Mouse (Mus musculus) cerebellum, postnatal 10 days (tissue): ENCODE results near the gene Lrrc74a.

Source experiments
- DNase-seq, 2 experiments: peaks; one replicate each; pipeline ENCODE4 v3.0.0; 2021; ENCODE audit warnings: mixed read lengths in 2 of 2

Lrrc74a gene

DNA sequence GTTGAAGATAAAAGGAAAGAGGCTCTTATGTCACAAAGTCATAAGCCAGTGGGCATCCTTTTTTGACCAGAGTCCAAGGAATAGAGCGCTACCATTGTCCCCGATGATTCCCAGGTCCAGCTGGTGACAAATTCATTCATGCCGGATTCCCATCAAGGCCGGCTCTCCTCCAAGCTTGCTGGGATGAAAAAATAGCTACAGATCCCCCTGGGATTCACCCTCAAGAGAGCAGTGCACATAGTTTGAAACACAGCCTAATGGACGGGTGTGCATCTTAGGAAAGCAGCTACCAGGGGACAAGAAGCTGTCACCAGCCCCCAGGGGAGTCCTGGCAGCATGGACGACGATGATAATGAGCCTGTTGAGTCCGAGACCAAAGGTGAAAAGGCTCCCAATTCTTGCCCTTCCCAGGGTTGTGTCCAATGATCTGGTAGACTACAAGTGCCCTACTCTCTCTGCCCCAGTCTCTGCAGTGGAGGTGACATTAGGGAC lies at the start of gene Lrrc74a:
Lrrc74a (plus strand) TSS at position 51 of the 492 bp plus-strand sequence.
- DNase-seq = no peak

DNA sequence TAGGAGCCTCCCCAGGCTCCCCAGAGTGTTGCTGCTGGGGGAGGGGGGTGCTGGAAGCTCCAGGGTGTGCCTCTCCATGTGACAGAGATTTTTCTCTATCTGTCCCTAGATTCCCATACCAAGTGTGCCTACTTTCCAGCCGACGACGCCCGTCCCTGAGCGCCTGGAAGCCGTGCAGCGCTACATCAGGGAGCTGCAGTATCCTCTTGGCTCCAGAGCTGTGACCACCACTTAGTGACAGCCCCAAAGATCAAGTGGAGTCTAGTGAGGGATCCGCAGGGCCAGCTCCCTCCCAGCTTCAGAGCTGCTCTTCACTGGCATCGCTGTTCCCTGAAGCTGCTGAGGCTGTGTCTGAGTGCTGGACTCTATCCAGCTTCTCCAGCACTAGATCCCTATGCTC lies 48.9 kb upstream of the Lrrc74a start:
- peak; percentile 64 to 66 for DNase-seq

DNA sequence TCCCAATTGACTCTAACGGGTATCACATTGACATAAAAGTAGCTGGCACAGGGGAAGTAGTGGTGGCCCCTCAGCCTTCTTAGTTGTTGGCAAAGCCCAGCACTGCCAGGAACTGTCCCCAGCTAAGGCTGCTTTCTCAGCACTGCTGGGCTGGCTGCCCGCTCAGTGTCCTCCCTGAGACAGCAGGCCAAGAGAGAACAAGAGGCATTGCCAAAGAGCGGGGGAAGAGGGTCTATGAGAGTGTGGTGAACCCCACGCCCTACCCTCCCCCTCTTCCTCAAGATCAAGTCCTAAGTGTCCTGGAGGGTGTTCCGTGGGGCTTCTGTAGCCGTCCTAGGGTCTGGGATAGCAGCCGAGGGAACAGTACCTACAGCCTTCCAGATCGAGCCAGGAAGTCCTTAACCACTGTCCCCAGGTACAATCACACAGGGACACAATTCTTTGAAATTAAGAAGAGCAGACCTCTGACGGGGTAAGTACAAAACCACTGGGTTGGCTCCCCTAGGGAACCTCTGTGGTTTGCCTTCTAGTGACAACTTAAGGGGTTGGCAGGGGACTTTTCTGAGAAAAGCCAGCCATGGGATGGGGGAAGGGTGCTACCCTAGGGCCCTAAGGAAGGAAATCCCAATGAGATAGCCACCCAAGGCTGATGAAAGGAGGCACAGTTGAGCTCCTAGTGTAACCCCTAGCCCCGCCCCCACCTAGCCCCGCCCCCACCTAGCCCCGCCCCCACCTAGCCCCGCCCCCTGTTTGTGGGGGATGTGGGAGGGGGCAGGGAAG lies 47.4 kb upstream of the Lrrc74a start:
- peak; percentile 86 to 92 for DNase-seq

DNA sequence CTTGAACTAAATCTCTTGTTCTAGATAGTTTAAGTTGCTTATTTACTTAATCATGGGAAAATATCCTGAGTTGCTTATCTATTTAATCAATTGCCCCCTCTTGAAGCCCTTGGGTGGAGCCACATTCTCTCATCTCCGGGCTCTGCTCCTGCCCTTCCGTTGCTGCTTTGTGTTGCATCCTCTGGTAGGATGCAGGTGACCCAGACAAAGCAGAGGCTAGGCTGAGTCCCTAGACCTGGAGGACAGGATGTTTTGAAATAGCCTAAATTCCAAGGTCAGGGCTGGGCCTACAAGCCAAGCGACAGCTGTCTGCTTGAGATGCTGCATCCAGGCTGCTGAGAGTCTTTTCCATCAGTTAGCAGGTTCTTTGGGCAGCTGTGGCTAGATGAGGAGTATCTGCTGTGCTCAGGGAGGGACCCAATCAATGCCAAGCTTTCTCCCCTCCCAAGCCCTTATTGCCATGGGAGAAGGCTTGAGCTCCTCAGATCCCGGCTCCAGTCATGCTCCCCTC lies 46.7 kb upstream of the Lrrc74a start:
- peak in 1 of 2 experiments; percentile 20 for DNase-seq

DNA sequence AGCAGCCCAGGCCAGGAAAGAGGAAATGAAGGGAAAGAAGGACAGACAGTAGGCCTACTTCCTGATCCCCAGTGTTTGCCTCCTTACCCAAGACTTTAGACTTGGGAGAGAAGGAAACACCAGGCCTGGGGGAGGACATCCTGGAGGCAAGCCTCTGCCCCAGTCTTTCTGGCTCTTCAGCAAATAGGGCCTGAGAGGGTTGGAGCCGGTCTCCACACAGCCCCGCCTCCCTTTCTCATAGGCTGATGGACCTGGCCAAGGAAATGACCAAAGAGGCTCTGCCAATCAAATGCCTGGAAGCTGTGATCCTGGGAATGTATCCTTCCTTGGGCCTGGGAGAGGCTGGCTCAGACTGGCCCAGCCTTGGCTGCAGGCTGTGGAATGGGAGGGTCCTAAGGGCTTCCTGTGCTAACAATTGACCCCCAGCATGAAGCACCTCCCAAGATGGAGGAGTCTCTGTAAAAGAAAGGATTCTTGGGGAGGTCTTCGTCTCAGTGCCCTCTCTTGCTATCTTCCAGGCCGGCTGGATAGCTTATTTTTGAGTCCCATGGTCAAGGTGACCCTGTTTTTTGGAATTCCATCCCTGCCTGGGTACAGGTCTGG lies 46.1 kb upstream of the Lrrc74a start:
- peak; percentile 67 to 69 for DNase-seq

DNA sequence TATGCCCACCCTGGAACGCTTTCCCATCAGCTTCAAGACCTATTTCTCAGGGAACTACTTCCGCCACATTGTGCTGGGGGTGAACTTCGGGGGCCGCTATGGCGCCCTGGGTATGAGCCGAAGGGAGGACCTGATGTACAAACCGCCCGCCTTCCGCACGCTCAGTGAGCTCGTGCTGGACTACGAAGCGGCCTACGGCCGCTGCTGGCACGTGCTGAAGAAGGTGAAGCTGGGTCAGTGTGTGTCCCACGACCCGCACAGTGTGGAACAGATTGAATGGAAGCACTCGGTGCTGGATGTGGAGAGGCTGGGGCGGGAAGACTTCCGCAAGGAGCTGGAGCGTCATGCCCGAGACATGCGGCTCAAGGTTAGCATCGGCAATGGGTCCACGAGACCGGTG lies 45.3 kb upstream of the Lrrc74a start:
- DNase-seq = no peak

DNA sequence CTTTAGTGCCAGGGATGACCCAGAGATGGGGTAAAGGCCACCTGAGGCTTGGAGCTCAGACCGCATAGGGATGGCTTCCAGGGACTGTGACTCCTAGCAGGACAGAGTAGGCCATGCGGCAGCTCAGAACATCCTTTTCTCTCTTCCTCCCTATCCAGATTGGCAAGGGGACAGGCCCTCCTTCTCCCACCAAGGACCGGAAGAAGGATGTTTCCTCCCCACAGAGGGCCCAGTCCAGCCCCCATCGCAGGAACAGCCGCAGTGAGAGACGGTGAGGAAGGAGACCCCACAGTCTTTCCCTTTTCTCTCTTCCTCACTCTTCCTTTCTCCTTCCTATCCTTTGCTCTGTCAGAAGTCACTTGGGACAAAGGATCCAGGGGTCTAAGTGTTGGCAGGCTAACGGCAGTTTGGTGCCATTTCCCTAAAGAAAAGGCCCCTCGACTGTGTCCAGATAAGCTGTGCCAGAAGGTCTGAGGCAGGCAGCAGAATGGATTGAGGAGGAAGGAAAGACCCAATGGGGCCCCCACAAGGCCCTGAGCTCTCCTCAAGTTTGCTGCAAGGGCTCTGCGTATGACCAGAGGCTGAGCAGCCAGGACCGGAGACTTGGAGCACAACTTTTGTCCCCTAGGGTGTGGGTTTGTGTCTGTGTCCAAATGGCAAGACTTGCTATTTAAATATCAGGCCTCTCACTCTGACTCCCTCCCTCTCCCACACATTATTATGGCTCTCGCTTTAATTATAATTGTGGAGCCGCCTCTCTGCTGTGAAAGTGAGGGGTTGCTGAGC lies 43.3 kb upstream of the Lrrc74a start:
- peak; percentile 22 to 33 for DNase-seq

DNA sequence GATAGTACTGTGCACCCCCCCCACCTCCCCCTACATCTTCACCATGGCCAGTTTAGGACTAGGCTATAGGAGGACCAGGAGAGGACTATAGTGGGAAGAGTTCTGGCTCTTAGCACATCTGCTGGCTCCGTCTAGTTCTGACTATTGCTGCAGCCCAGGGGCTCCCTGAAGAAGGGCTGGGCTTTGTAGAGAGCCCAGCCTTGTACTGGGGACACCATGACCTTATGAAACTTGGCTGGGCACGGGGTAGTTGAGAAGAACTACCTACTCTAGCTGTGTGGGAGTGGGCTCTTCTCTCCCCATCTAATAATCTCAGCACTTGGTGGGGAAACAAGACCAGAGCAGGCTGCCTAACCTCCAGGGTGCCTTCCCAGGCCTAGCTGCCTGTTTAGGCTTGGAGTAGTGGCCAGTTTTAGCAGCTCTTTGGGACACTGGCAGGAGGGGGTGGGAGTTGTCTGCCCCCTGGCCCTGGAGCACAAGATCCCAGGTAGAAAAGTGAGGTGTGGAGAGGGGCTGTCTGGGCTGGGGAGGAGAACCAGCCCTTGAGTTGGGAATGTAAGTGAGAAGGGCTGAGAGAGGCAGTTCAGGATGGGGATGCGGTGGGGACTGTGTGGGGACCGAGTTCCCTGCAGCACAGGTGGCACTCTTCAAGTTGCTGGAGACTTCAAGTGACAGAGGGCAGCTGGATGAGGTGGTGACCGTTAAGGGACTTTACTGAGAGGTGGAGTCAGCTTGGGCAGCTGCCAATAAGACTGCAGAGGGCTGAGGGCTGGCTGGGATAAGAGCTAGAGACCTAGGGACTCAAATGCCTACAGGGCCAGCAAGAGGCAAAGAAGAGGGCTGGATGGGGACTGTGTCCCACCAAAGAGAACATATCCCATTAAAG lies 41.5 kb upstream of the Lrrc74a start:
- peak; percentile 50 to 56 for DNase-seq

DNA sequence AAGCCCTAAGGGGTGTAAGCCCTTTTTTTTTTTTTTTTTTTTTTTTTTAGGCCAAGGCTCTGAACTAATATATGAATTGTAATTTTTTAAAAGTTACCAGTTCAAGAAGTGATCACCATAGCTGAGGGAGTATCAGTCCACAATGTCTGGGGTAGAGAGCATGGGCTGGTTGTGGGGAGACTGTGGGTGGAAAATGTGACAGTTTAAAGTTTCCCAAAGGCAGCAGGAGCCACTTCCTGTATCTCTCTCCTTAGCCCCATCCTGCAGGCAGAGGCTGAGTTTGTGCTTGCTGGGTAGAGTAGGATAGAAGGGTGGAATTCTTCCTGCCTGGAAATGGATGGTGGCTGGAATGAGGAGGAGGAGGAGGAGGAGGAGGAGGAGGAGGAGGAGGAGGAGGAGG lies 40.8 kb upstream of the Lrrc74a start:
- DNase-seq = no peak

DNA sequence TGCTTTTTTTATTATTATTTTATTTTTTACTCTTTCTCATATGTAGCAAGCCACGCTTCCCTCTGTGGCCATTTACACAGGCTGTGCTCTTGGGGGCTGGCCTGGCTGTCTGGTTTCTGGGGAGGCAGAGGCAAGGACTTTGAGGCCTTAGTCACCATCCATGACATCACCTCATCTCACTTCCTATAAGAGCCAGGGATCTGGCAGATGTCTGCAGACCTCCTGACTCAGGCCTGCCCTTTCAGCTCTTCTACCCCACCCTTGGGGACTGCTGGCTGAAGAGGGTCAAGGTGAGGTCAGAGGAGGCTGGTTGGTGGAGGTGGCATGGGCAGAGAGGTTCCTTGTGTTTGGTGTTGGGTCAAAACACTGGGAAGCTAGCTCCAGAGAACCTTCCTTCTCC lies 39.7 kb upstream of the Lrrc74a start:
- DNase-seq = peak in 1 of 2 experiments; percentile 18

DNA sequence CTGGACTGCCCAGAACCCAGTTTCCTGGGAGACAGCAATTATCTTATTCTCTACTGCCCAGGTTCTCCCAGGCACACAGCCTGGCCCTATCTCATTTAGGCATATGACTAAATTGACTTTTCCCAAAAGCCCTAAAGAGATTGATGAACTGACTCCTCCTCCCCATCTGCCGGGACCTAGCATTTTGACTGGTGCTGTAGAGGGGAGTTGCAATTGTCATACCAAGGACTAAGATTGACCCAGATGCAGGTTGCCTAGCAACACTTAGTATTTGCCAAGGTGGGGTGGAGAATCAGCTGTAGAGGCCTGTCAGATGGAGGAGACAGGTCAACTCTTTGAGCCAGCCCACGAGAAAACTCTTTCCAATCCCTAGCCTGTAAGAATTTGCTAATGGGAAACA lies 36.2 kb upstream of the Lrrc74a start:
- DNase-seq = peak; percentile 54 to 66

DNA sequence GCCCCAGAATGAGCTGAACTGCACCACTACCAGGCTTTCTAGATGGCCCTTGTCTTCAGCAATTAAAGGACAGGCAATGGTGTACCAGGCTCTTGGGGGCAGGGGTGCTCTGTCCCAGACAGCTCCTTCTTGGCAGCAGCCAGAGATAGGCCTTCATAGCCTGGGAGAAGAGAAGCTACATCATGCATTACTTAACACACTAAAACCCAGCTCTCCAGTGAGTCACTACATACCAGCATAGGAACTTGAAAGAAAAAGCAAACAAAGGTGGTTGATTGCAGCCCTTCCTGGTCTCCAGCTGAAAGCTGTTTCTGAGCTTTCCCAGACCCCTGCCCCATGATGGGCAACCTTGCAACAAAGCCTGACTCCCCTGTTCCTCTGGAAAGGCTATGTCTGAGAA lies 35.6 kb upstream of the Lrrc74a start:
- peak; percentile 22 to 39 for DNase-seq

DNA sequence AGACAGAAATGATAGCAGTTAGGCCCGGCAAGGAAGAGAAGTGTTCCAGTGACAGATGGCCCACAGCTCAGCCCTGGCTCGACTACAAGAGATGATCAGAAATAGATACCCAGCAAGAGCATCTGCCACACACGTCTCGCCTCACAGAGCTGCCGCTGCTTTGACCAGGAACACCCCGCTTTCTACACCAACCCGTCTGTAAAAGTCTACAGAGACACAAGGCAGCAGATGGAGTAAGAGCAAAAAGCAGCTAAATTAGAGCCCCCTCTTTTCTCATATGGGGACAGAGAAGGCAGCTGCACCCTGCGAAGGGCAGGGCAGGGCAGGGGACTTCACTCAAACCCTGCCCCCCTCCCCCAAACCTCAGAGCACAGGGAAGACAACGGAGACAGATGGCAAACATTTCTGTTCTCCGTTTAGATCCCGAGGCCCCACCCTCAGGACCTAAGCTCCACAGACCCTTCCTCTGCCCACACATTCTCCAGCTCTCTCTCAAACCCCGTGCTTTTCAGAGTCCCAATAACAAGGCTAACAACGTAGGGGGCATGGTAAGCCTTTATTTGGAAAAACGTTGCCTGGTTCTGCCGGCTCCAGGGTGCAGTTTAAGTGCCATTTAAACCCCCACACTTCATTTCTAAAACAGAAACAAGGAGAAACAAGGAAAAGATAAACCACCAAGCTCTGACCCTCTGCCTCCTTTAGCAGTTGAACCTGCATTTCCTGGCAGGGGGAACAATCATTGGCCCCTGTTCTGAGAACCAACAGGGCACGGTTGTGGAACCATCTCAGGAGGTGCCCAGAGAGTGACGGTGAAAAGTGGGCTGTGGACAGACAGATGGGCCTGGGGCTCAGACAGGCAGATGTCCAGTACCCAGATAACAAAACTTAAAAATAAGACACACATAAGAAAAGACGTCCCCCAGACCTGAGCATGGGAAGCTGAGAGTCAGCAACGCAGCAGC lies 33.9 kb upstream of the Lrrc74a start:
- peak; percentile 93 to 94 for DNase-seq

DNA sequence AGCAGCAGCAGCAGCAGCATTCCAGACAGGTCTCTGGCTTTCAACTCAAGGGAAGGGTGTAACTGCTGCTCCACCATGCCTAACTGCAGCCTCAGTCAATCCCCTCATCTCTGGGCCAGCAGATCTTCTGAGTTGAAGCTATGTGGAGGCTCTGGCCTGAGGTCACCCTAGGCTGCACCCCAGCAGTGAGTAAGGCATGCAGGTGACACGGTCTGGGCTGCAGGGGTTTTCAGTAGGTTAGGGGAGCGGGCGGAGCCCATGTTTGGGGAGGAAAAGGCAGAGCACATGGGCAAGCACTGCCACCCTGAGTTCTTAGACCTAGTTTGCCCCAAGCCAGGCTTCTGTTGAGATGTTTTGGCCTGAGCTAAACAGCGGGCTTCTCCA lies 33.2 kb upstream of the Lrrc74a start:
- peak in 1 of 2 experiments; percentile 41 for DNase-seq

DNA sequence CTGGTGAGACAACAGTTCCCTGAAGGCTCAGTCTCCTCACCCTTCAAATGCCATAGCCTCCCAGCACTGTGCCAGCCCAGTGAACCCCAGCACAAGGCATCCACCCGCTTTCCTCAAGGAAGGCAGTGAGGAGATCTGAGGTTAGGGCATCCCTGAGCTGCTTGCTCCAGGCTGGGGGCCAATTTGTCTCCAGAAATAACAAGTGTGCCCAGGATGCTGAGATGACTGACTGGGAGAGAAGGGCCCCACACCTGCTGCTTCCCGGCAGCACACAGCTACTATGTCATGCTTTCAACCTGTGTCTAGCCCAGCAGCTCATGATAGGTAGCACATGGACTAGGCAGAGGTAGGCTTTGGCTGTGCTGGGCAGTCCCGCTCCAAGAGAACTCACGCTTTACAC lies 32.7 kb upstream of the Lrrc74a start:
- DNase-seq = peak; percentile 55 to 60

DNA sequence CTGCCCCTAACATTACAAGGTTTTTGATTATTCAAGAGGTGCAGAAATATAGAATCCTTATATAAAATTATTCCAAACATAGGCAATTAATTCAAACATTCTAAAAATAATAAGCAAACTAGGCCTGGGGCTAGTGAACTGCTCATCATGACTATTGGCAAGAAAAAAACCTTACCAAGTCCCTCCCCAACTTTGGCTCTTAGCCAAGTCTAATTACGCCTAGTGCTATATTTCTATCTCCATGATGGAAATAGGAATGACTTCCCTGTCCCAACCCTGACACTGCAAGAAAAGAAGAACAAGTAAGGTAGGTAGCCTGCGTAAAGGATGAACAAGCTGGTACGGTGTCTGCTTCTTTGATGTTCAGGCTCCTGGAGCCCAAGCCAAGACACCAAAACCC lies 31.5 kb upstream of the Lrrc74a start:
- peak in 1 of 2 experiments; percentile 47 for DNase-seq

DNA sequence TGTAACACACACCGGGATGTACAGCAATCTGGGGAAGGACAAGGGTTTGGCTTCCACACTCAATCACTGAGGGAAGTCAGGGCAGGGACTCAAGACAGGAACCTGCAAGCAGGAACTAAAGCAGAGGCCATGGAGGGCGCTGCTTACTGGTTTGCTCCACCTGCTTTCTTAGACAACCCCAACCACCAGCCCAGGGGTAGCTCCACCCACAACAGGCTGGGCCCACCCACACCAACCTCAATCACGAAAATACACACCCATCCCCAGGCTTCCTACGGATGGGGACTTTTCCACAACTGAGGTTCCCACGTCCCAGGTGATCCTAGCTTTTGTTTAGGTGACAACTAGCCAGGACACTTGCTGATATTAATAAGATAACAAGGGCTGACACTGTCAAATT lies 28.3 kb upstream of the Lrrc74a start:
- DNase-seq = no peak

DNA sequence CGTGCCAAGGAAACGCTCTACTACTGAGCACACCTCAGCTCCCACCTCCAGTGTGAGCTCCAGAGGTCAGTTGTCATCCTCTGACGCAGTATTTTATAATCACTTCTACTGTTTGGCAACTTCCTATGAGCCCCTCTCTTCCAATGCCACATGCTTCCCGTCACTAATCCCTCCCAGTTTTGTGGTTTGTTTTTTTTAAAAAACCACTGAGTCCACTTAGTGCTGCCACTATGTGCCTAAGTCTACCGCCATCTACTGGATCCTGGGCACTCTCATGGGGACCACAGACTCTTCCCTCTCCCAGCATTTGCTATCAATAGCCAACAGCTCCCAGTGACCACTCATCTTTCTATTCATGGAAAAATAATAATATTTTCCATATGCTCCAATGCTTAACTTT lies 20.1 kb upstream of the Lrrc74a start:
- DNase-seq = peak; percentile 62 to 68

DNA sequence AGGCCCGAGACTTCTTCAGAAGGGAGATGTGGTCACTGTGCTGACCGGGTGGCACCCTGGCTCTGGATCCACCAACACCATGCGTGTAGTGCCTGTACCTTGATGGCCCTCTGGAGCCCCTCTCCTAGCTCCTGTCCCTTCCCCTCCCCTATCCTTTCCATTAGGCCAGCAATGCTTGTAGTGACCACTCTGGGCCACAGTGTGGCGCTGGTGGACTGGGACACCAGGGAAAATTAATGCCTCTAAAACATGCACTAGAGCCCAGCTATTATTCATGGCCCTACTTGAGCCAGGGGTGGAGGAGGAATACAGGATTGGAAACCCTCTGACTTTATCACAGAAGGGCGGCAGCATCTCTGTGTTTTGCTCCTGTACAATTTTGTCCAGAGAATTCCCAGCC lies 18.8 kb upstream of the Lrrc74a start:
- DNase-seq = peak; percentile 92 to 95

DNA sequence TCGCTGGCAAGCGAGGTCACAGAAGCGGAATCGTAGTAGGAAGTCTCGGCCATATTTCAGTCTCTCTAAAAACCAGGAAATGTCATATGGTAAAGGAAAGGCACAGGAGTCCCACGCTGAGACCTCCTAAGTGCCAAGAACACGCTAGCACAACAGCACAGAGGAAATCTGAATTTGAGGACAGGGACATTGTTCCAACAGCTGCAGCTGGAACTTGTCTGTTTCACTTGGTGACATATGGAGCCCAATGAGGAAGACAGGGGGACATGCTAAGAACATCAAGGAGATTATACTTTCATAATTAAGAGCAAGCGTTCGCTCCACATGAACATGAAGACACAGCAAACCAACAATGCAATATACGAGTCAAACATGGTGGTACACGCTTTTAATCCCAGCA lies 17.2 kb upstream of the Lrrc74a start:
- no peak for DNase-seq
